Mouse (Mus musculus) G1E (cell line): Measurements from ENCODE around the gene Hnrnpdl.

ENCODE experiments used
- CTCF ChIP-seq: IDR thresholded peaks from 2 replicates; pipeline ENCODE4 v1.5.1; 2012; ENCODE audit warnings: low read depth, low read length, inconsistent platforms, mixed read lengths
- GATA1 ChIP-seq: IDR thresholded peaks from 2 replicates; pipeline ENCODE4 v1.6.1; 2012; ENCODE audit warnings: borderline replicate concordance, low read length, inconsistent platforms, mixed read lengths
- TAL1 ChIP-seq: conservative IDR thresholded peaks from 2 replicates; pipeline ENCODE4 v1.6.1; 2012; ENCODE audit warnings: low read depth, low read length, inconsistent platforms, mixed read lengths

DNA sequence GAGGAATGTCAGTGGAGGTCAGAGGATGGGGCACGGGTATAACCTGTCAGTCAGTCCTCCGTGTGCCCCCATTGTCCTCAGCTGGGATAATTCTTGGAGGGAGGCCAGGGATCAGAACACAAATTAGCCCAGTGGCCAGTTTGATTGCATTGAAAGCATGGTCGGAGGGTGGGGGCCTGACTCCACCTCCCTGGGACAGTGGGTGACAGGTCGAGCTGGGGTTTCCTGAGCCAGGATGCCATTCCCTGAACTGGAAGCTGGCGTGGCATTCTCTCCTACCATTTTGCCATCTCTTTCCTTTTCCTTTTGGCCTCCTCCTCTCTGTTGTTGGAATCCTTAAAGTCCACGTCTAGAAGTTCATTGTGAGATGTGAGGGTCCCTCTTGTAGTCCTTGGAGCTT is 33.6 kb downstream of the Hnrnpdl start:
- TF ChIP-seq CTCF (no peak), GATA1 (no peak), TAL1 (no peak)
